Mouse (Mus musculus) heart, postnatal 0 days (tissue): ENCODE data around the gene Susd6.

Source experiments
- CTCF ChIP-seq: IDR thresholded peaks from 2 replicates; pipeline ENCODE4 v1.5.1; 2016; ENCODE audit warnings: antibody characterized with exemption, control low read depth, low read depth
- EP300 ChIP-seq: IDR thresholded peaks from 2 replicates; pipeline ENCODE4 v1.6.1; 2016; ENCODE audit warnings: antibody characterized with exemption, low read depth

DNA sequence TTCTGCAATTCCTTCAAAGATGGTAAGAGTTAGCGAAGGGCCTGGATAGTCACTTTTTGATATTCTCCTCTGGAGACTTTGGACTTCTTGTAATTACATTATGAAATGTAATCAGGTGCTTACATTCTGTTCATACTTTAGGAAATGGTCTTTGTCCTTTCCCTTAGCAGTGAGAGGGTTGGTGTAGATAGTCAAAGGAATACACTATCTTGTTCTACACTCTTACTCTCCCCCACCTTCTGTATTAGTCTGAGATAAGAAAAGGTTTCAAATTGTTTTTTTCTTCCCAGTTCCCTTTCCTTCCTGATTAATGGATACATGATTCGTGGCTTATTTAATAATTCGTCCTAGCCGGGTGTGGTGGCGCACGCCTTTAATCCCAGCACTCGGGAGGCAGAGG lies 32.2 kb downstream of the Susd6 start:
- no peak for TF ChIP-seq CTCF
- no peak for TF ChIP-seq EP300
